Mouse (Mus musculus): ENCODE results near the gene Zim1. TPM values are rescaled to one million over a fixed set of nuclear protein-coding genes. Genes with fewer than 3 reads are reported as not detected.

Gene Zim1
- polyA plus RNA-seq, 1 experiment, result 18.1 TPM

DNA sequence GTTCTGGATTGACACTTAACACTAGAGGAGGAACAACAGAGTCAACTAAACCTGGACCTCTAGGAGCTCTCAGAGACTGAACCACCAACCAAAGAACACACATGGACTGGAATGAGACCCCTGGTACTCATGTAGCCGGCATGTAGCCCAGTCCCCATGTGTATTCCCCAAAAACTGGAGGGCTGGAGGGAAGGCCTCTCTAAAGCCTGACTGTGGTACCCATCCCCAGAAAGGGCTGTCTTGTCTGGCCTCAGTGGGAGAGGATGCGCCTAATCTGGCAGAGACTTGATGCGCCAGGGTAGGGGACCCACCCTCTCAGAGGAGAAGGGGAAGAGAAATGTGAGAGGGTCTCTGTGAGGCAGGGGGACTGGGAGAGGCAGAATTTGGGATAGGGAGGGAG is 50.4 kb downstream of the Zim1 start:
- TF ChIP-seq CTCF (IDR thresholded peaks at IDR 0.05; ENCODE audit: borderline replicate concordance, extremely low read depth, insufficient read depth, insufficient read length) (no peak), POLR2A (IDR thresholded peaks at IDR 0.05; ENCODE audit: borderline replicate concordance, extremely low read depth, insufficient read depth, insufficient read length, poor library complexity, severe bottlenecking) (no peak)
- no peak for DNase-seq (ENCODE audit: low read depth)

DNA sequence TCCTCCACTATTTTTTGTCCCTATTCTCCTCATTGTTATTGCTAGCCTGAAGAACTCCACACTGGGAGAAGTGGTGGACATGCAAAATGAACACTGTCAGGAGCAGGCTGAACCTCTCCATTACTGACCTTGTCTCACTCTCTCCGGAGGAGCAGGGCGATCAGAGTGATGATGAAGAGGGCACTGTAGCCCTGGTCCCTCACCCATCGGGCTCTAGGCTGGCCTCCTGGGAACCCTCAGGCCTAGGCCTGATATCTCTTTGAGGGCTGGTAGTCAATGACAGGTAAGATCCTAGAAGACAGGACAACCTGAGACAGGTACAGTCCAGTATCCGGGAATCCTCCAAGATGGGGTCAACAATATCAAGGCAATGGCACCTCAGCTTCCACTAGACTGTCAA is 58.2 kb downstream of the Zim1 start:
- TF ChIP-seq CTCF (IDR thresholded peaks at IDR 0.05; ENCODE audit: borderline replicate concordance, extremely low read depth, insufficient read depth, insufficient read length) (no peak), POLR2A (IDR thresholded peaks at IDR 0.05; ENCODE audit: borderline replicate concordance, extremely low read depth, insufficient read depth, insufficient read length, poor library complexity, severe bottlenecking) (no peak)
- no peak for DNase-seq (ENCODE audit: low read depth)

DNA sequence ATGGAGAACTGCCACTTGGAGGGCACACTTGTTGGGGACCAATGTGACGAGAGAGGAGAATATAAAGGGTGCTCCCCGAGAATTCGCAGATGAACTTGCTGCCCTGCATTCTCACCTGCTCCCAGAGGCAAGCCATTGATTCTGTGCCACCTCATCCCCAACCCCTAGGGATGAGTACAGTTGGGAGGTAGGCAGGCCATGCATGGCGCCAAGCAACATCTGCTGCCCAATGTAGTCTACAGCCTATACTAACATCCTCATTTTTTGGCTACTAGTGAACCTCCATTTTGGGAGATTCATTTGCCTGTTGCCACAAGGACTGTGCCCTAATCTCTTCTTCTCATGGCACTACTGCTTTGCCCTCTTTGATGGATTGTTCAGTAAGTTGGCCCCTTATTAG is 59.5 kb downstream of the Zim1 start:
- TF ChIP-seq CTCF (IDR thresholded peaks at IDR 0.05; ENCODE audit: borderline replicate concordance, extremely low read depth, insufficient read depth, insufficient read length) (no peak), POLR2A (IDR thresholded peaks at IDR 0.05; ENCODE audit: borderline replicate concordance, extremely low read depth, insufficient read depth, insufficient read length, poor library complexity, severe bottlenecking) (no peak)
- DNase-seq (ENCODE audit: low read depth), result no peak

DNA sequence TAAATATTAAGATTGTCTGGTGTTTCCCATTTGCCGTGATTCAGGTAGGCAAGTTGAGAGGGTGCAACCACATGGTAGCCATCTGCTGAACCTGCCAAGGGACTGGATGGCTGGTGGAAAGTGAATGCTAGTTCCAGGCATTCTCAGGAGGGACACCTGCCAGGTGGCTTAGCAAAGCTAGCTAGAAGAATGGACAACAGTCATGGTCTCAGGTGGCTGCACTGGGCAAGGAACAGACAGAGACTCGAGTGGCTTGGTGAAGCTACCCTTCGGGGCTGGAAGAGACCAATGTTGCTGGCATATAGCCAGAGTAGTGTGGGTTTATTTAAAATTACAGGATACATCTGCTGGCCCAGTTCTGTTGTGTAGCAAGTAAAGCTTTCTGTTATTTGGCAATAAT is 60.4 kb downstream of the Zim1 start:
- no peak for TF ChIP-seq CTCF (IDR thresholded peaks at IDR 0.05; ENCODE audit: borderline replicate concordance, extremely low read depth, insufficient read depth, insufficient read length)
- no peak for TF ChIP-seq POLR2A (IDR thresholded peaks at IDR 0.05; ENCODE audit: borderline replicate concordance, extremely low read depth, insufficient read depth, insufficient read length, poor library complexity, severe bottlenecking)
- DNase-seq (ENCODE audit: low read depth), result no peak

Other genes starting within 250 kb of the Zim1 start
- gene Olfr1336, start 240.3 kb downstream of the Zim1 start, polyA plus RNA-seq (2012; rRNA removed), result not detected in 2 replicates
- not detected in 2 replicates for gene Olfr1346, start 229.3 kb downstream of the Zim1 start, polyA plus RNA-seq (2012; rRNA removed)
- not detected in 2 replicates for gene Olfr5, start 209.5 kb downstream of the Zim1 start, polyA plus RNA-seq (2012; rRNA removed)
- not detected in 2 replicates for gene Olfr1347, start 196.7 kb downstream of the Zim1 start, polyA plus RNA-seq (2012; rRNA removed)
- gene Olfr1348, start 187.7 kb downstream of the Zim1 start, polyA plus RNA-seq (2012; rRNA removed), result not detected in 2 replicates
- gene Olfr1349, start 173.5 kb downstream of the Zim1 start, polyA plus RNA-seq (2012; rRNA removed), result 0.04 and 0.07 TPM in 2 replicates
- gene Olfr1350, start 131.6 kb downstream of the Zim1 start, polyA plus RNA-seq (2012; rRNA removed), result not detected in 2 replicates
- gene Peg3, start 34.0 kb upstream of the Zim1 start, polyA plus RNA-seq (2012; rRNA removed), result 58.8 and 88.4 TPM in 2 replicates
- gene Usp29, start 34.1 kb upstream of the Zim1 start, polyA plus RNA-seq (2012; rRNA removed), result 21.1 and 38.4 TPM in 2 replicates

Measured in brain, embryonic 14.5 days (tissue).